Mouse (Mus musculus) heart, postnatal 10 days (tissue): Measurements from ENCODE around the gene St3gal3. TPM values are rescaled to one million over a fixed set of nuclear protein-coding genes. Genes with fewer than 3 reads are reported as not detected.
A peak's percentile ranks its signal among the peaks of the same experiment; 100 is the strongest.

Source experiments
- DNase-seq, 2 experiments: peaks; one replicate each; pipeline ENCODE4 v3.0.0; 2021
- intact Hi-C: fragments of 180-260 bp; cut with DNase I; formaldehyde crosslinking; loops from one replicate; pipeline ENCODE4 v1.15.1; 2025
- total RNA-seq, 2 experiments: library from RNA; stranded (reverse); gene quantifications; 2 replicates each; pipeline ENCODE4 v1.2.3; 2021

The St3gal3 gene
- total RNA-seq, 2 experiments from 2014 or later: 31.1 to 31.5 TPM

DNA sequence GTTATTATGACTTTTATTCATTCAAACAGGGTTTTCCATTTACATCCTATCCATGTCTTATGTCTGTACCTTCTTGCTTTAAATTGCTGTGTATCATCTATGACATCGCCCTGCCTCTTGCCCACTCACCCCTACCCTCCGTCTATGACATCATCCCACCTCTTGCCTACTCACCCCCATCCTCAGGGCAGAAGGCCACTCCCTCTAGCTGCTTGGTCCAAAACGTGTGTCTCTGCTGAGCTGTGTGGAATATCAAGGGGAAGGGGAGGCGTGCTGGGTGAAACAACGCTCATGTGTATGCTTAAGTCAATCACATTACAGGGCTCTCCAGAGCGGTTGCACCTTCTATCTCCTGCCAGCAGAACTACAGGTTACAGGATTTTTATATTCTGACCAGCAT is 38.6 kb downstream of the St3gal3 start:
- intact Hi-C loops: loop anchor here (10.0 kb wide), 1 partner anchor 479 kb away; no protein-coding TSS in a partner anchor
- DNase-seq: no peak

DNA sequence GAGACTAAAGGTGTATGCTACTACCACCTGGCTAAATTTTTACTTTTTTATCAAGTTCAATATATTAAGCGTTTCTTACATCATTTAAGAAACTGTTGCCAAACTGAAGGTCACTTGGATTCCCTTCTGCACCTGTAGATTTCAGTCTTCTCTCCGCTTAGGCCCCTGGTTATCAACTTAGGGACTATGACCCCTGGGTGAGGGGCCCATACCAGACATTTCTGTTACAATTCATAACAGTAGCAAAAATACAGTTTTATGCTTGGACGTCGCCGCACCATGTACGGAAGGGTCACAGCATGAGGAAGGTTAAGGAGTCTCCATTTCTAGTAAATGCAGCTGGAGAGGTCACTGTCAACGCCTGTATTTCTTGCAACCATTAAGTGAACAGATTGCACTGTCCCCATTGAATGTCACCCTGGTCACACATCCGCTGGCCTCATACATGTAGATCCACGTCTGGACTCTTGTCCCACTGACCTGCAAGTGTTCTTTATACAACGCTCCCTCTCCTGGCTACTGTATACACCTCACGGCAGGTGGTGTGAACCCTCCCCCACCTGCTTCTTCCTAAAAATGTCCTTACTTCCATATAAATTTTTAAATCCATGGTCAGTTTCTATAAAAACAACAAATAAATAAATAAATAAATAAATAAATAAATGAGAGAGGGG is 41.8 kb downstream of the St3gal3 start:
- DNase-seq: no peak
- intact Hi-C loops: loop anchor here (10.0 kb wide), 1 partner anchor 482 kb away; no protein-coding TSS in a partner anchor

DNA sequence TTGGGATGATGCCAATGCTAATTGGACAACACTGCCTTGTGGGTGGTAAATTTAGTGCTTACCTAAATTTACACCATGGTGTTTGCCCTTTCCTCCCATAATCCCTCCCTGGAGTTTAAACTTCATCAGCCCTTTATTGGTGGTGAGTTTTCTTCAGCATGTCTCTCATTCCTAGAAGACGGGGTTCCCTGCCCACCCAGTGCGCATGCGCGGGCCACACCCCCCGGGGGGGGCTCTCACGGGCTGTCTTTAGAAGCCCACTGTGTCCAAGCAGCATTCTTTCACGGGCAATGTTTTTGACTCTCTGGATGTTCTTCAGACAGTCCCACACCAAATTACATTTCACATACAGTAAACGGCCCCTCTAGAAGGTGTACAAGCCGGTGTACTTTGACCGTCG is 44.3 kb downstream of the St3gal3 start:
- intact Hi-C loops: loop anchor here (2.0 to 10.0 kb wide), 2 partner anchors 204 to 484 kb away; no protein-coding TSS in a partner anchor
- no peak for DNase-seq

GRCm38 (mm10) chr4:118089939-118090338 is 44.8 kb downstream of the St3gal3 start:
- peak; percentile 42 to 60 for DNase-seq
- intact Hi-C loops: loop anchor here (2.0 to 10.0 kb wide), 3 partner anchors 205 to 485 kb away; no protein-coding TSS in a partner anchor

- intact Hi-C loops: loop anchor here (10.0 kb wide), 1 partner anchor 384 kb away; no protein-coding TSS in a partner anchor
- DNase-seq: no peak
Measured at GRCm38 (mm10) chr4:118088771-118089170, 45.9 kb downstream of the St3gal3 start.

DNA sequence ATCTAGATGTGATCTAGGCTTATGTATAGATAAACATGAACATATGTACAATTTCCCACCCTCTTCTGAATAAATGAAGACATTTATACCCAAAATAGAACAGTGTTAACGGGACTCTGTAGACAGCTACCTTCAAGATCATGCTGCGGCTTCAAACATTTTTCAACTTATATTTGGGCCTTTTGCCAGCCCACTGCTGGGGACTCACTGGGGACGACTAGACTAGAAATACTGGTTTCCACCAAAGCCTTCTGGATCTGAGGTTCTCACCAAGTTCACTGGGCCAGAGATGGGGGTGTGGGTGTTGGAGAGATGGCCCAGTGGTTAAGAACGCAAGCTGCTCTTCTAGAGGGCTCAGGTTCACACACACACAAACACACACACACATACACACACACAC is 49.7 kb downstream of the St3gal3 start:
- intact Hi-C loops: loop anchor here (1.0 to 10.0 kb wide), 2 partner anchors 219 to 380 kb away; no protein-coding TSS in a partner anchor
- no peak for DNase-seq

DNA sequence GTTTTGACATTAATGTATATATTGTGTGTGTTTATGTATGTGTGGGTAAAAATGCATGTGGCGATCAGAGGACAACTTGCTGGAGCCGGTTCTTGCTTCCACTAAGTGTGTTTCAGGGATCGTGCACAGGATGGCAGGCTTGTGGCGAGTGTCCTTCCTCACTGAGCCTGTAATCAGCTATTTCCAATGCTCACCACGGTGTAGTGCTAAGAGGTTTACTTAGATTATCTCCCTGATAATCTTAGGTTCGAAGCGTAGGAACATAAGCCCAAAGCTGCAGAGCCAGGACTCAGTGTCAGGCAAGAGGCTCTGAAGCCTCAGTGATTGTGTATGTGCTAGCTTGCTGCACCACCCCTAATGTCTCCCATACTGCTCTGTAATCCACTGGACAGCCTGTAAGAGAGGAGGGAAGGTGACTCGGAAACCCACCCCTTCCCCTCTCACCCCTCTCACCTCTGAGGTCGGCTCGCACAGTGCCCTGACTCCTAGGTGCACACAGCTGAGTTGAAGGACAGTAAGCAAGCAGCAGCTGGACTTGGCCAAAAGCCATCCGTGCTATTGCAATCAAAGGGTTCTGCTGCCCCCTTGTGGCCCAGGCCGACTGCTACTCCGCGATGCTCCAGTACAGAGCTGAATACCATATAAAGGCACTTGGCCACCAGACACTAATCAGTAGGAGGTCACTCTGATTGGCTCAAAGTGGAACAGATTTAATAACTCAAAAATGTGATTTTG is 51.3 kb downstream of the St3gal3 start:
- peak; percentile 96 to 99 for DNase-seq
- intact Hi-C loops: loop anchor here (1.0 to 10.0 kb wide), 4 partner anchors 155 to 379 kb away; partner anchors contain the start of gene B4galt2

GRCm38 (mm10) chr4:118081608-118082331 is 52.9 kb downstream of the St3gal3 start:
- no peak for DNase-seq
- intact Hi-C loops: loop anchor here (2.0 to 10.0 kb wide), 2 partner anchors 251 to 377 kb away; no protein-coding TSS in a partner anchor

GRCm38 (mm10) chr4:118080481-118080880 is 54.2 kb downstream of the St3gal3 start:
- intact Hi-C loops: loop anchor here (10.0 kb wide), 1 partner anchor 376 kb away; no protein-coding TSS in a partner anchor
- no peak for DNase-seq

DNA sequence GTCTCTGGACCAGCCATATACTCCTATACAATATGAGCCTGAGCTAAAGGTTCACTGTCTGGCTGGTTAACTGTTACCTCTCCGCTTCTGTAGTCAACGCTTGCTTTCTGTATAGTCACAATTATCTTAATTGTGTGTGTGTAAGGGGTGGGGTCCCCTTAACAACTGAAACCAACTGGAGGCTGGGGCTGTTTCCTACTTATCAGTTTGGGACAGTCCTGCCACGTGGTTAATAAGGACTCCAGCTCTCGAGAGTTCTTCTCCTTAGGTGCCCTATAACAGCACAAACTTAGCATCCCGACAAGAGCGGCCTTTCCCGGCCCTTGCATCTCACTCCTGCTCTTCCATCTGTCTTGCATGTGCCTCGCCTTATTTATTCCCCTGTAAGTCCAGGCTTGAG is 55.5 kb downstream of the St3gal3 start:
- DNase-seq: no peak
- intact Hi-C loops: no loop called here

DNA sequence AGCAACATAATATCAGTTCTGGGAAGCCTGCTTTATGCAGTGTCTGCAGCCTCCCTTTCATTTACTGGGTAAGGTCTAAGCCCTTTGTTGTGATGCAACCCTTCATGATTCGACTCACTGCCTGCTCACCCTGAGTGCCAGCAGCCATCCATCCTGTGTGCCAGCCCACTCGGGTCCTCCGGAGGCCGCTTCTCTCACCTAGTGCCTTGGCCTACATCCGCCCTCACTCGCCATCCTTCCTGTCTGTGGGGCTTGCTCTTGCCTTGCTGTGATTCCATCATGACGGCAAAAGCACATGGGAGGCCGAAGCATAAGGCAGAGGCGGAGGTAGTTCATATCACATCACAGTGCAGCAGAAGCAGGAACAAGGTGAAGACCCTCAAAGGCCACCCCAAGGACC is 56.1 kb downstream of the St3gal3 start:
- no peak for DNase-seq
- intact Hi-C loops: no loop called here

GRCm38 (mm10) chr4:118077293-118077752 is 57.4 kb downstream of the St3gal3 start:
- DNase-seq: peak in 1 of 2 experiments; percentile 25
- intact Hi-C loops: no loop called here

GRCm38 (mm10) chr4:118076648-118077047 is 58.1 kb downstream of the St3gal3 start:
- intact Hi-C loops: no loop called here
- DNase-seq: no peak

DNA sequence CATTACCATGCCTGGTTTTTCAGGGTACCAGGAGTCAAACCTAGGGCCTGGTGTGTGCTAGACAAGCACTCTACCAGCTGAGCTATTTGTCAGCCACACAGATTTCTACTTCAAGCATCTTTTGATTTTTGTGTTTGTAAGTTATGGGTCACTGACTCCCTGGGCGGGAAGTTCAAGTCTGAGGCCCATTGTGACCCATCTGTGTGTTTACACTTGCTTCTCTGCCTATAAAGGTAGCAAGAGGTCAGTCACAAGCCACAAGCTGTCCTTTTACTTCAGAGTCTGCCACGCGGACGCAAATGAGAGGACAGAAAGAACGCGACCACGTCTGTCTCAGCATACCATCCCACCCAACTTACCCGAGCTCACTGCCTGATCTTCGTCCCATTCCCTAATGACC is 59.4 kb downstream of the St3gal3 start:
- no peak for DNase-seq
- intact Hi-C loops: no loop called here

DNA sequence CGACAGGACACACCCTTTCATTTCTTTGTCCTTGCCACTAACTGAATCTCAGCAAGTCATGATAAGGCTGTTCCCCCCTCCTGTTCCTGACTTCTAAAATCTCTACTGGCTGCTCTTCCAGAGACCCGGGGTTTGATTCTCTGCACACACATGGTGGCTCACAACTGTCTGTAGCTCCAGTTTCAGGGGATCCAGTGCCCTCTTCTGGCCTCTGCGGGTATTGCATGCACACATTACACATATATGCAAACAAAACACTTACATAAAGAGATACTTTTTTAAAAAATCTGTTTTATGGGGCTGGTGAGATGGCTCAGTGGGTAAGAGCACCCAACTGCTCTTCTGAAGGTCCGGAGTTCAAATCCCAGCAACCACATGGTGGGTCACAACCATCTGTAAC is 60.5 kb downstream of the St3gal3 start:
- DNase-seq: peak in 1 of 2 experiments; percentile 27
- intact Hi-C loops: no loop called here

DNA sequence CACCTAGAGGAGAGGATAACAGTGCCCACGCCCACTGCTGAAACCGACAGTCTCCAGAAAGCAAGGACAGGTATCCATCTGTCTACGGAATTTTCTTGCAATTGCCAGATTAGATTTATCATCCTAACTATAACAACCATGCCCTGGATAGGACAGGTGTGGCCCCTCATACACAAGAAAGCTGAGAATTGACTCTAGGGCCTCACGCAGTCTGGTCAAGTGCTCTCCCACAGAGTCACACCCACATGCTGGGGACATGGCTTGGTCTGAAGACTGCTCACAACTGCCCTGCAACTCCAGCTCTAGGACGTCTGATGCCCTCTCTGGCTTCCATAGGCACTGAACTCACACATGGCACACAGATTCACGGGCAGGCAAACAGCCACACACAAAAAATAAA is 61.6 kb downstream of the St3gal3 start:
- intact Hi-C loops: no loop called here
- no peak for DNase-seq

GRCm38 (mm10) chr4:118071891-118072290 is 62.8 kb downstream of the St3gal3 start:
- intact Hi-C loops: no loop called here
- no peak for DNase-seq

- intact Hi-C loops: no loop called here
- no peak for DNase-seq
Measured at GRCm38 (mm10) chr4:118070255-118071234, 64.2 kb downstream of the St3gal3 start.

DNA sequence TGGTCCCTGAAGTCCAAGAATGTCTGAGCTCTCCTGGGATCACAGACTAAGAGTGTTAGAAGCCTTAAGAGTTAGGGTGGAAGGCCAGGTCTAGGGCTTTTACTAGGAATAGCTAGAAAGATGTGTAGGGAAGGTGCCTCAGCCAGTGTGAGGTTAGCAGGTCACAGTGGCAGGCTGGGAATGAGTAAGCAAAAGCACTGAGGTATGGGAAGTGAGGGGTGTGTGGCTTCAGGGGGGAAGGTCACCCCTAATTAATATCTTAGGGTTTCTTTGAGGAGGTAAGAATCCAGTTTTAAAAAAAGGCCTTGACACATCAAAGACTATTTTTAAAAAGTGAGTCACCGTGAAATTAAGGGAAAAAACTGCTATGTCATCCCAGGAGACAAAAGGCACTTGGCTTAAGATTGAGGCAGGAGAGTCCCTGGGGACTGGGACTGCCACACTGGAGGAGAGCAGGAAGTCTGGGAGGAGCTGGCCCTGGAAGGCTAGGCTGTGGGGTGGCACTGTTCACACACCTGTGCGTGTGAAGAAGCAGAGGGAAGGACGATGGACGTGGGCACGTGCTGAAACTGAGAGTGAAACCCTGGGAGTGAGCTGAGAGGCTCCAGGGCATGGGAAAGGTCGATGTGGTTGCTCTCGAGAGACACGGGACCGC is 72.8 kb downstream of the St3gal3 start:
- intact Hi-C loops: loop anchor here (2.0 kb wide), 1 partner anchor 31 kb away; no protein-coding TSS in a partner anchor
- DNase-seq: peak in 1 of 2 experiments; percentile 21
